Mouse (Mus musculus) stomach, embryonic 16.5 days (tissue): ENCODE measurements at regions not wholly inside any gene's neighbourhood (a gene's known extent, or its start where the extent isn't known, plus 50 kb on each side); places are given as distances from the start of the nearest gene placed in this dataset.

Source experiments
- ATAC-seq: fragments of 200-750 bp; cut with Nextera tagmentation; 2 replicates; pipeline ENCODE4 v1.8.0; 2017; ENCODE audit warnings: moderate number of reproducible peaks, moderate TSS enrichment; ENCODE audit not compliant: insufficient read depth, low FRiP score
- H3K27ac ChIP-seq: fragments of 300-500 bp; sonication (generic); 2 replicates; pipeline ENCODE4 v1.5.1; 2014; ENCODE audit warnings: low read length
- H3K27me3 ChIP-seq: fragments of 300-500 bp; sonication (generic); 2 replicates; pipeline ENCODE4 v1.6.1; 2014; ENCODE audit warnings: low read length, control low read depth, mixed read lengths; ENCODE audit not compliant: control insufficient read depth, insufficient read depth
- H3K36me3 ChIP-seq: fragments of 300-500 bp; sonication (generic); 2 replicates; pipeline ENCODE4 v1.6.1; 2014; ENCODE audit warnings: low read length; ENCODE audit not compliant: control insufficient read depth, insufficient read depth
- H3K4me1 ChIP-seq: fragments of 300-500 bp; sonication (generic); 2 replicates; pipeline ENCODE4 v1.6.1; 2014; ENCODE audit warnings: low read length, control low read depth, mixed read lengths; ENCODE audit not compliant: control insufficient read depth, insufficient read depth
- H3K4me2 ChIP-seq: fragments of 300-500 bp; sonication (generic); 2 replicates; pipeline ENCODE4 v1.6.1; 2014; ENCODE audit warnings: low read depth, low read length, mixed read lengths
- H3K4me3 ChIP-seq: fragments of 300-500 bp; sonication (generic); replicated peaks from 2 replicates; pipeline ENCODE4 v1.5.1; 2014; ENCODE audit warnings: mild to moderate bottlenecking, low read length
- H3K9ac ChIP-seq: fragments of 300-500 bp; sonication (generic); 2 replicates; pipeline ENCODE4 v1.6.1; 2014; ENCODE audit warnings: low read length
- H3K9me3 ChIP-seq: fragments of 300-500 bp; sonication (generic); replicated peaks from 2 replicates; pipeline ENCODE4 v1.6.1; 2016; ENCODE audit warnings: low read length, control low read depth; ENCODE audit not compliant: control insufficient read depth
- WGBS: fragments of 180-500 bp; shearing (Covaris S2); extraction: QIAGEN DNeasy Blood & Tissue Kit; methylation state at CpG from one replicate; pipeline ENCODE4 v1.1.7; 2014; 5-methylcytosine and 5-hydroxymethylcytosine counted together

DNA sequence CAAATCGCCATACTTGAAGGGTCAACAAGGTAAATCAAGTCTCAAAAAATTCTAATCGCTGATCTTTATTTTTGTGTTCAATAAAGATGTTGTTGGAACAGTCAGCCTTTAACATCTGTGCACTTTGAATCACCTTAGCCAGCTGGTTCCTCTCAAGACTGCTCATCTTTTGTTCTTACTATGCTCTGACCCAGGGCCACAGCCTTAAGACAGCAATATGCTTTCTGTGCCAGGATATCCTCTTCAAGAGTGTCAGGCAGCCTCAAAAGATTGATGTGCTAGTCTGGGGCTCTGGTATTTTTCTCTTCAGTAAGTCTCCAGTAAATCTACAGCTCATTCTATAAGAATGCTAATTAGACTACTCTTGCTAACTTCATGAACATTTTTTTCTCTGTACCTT, 199.9 kb downstream of the Dph6 start:
- Histone ChIP-seq H3K4me3 (no peak overlapping the region), H3K27ac (no peak overlapping the region), H3K4me1 (no peaks in the 10 kb centered on the region), H3K36me3 (no peaks in the 10 kb centered on the region), H3K4me2 (no peak overlapping the region), H3K9ac (no peak overlapping the region), H3K9me3 (no peaks in the 10 kb centered on the region), H3K27me3 (no peaks in the 10 kb centered on the region)
- 54% methylated on average over 2 of the region's 2 CpGs for WGBS
- ATAC-seq = no peak

GRCm38 (mm10) chr2:114450185-114450584, 204.6 kb downstream of the Dph6 start:
- WGBS = 70% methylated on average over 1 of the region's 1 CpGs
- no peak for ATAC-seq
- no peaks in the 10 kb centered on the region for H3K27me3 ChIP-seq

DNA sequence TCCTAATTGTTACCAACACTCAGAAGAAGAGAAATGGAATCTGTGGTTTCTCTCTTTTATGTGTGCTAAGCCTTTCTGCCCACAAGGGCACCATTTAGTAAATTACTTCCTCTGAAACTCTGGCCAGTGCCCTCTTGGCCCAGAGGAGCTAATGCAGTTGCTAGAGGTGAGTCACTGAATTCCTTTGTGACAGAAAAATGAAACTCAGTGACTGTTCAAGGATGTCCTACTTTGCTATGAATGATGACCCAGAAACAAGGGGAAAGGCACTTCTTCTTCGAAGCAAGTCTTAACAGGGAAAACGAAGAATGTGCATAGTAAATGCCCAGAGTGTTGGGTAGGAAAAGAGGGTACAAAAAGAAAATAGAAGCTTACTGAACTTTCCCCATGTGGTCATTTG, 211.0 kb downstream of the Dph6 start:
- H3K27ac ChIP-seq = no peak overlapping the region
- no peaks in the 10 kb centered on the region for H3K27me3 ChIP-seq
- WGBS = 60% methylated on average over 2 of the region's 2 CpGs
- H3K4me3 ChIP-seq = no peak overlapping the region
- ATAC-seq = no peak
- no peaks in the 10 kb centered on the region for H3K36me3 ChIP-seq
- H3K9me3 ChIP-seq = no peaks in the 10 kb centered on the region
- no peak overlapping the region for H3K4me2 ChIP-seq
- no peak overlapping the region for H3K9ac ChIP-seq
- peaks cover 7% of the 10 kb centered on the region for H3K4me1 ChIP-seq

More at GRCm38 (mm10) chr2:114450185-114450584, 204.6 kb downstream of the Dph6 start:
- Histone ChIP-seq H3K9me3 (no peaks in the 10 kb centered on the region), H3K27ac (no peak overlapping the region), H3K4me1 (no peaks in the 10 kb centered on the region), H3K4me2 (no peak overlapping the region), H3K9ac (no peak overlapping the region), H3K36me3 (no peaks in the 10 kb centered on the region), H3K4me3 (no peak overlapping the region)

- Histone ChIP-seq H3K36me3 (no peaks in the 10 kb centered on the region), H3K27me3 (no peaks in the 10 kb centered on the region), H3K9ac (no peak overlapping the region), H3K4me1 (peaks cover 7% of the 10 kb centered on the region), H3K9me3 (no peaks in the 10 kb centered on the region), H3K27ac (no peak overlapping the region), H3K4me2 (no peak overlapping the region), H3K4me3 (no peak overlapping the region)
- WGBS = 40% methylated on average over 6 of the region's 6 CpGs
- ATAC-seq = no peak; the same call in 1 of the 2 replicates
Observed at GRCm38 (mm10) chr2:114440943-114441342, 213.8 kb downstream of the Dph6 start.

DNA sequence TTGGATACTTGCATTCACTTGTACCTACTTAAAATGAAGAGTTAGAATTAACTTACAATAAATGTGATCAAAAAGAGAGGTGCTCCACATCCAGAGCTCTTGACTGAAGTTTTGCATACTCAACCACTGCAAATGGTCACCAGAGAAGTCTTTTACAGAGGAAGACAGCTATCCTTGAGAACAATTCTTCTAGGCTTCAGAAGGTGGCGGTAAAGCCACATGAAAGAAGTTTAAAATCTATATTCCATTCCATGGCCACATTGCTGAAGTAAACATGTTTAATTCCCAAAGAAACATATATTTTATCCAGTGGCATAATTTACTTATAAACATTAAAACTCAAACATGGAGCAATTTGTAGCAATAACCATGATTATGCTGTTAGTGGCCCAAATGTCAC, 215.1 kb downstream of the Dph6 start:
- no peak overlapping the region for H3K9ac ChIP-seq
- H3K9me3 ChIP-seq = no peaks in the 10 kb centered on the region
- H3K4me1 ChIP-seq = peaks cover 7% of the 10 kb centered on the region
- no peaks in the 10 kb centered on the region for H3K27me3 ChIP-seq
- no peak for ATAC-seq
- H3K36me3 ChIP-seq = no peaks in the 10 kb centered on the region
- no peak overlapping the region for H3K4me2 ChIP-seq
- 44% methylated on average over 1 of the region's 1 CpGs for WGBS
- H3K4me3 ChIP-seq = no peak overlapping the region
- no peak overlapping the region for H3K27ac ChIP-seq

GRCm38 (mm10) chr2:114438048-114438447, 216.7 kb downstream of the Dph6 start:
- Histone ChIP-seq H3K9ac (no peak overlapping the region), H3K9me3 (no peaks in the 10 kb centered on the region), H3K36me3 (no peaks in the 10 kb centered on the region), H3K27ac (no peak overlapping the region), H3K27me3 (no peaks in the 10 kb centered on the region), H3K4me2 (no peak overlapping the region), H3K4me3 (no peak overlapping the region), H3K4me1 (peaks cover 7% of the 10 kb centered on the region)
- ATAC-seq = no peak
- WGBS = 46% methylated on average over 3 of the region's 3 CpGs

DNA sequence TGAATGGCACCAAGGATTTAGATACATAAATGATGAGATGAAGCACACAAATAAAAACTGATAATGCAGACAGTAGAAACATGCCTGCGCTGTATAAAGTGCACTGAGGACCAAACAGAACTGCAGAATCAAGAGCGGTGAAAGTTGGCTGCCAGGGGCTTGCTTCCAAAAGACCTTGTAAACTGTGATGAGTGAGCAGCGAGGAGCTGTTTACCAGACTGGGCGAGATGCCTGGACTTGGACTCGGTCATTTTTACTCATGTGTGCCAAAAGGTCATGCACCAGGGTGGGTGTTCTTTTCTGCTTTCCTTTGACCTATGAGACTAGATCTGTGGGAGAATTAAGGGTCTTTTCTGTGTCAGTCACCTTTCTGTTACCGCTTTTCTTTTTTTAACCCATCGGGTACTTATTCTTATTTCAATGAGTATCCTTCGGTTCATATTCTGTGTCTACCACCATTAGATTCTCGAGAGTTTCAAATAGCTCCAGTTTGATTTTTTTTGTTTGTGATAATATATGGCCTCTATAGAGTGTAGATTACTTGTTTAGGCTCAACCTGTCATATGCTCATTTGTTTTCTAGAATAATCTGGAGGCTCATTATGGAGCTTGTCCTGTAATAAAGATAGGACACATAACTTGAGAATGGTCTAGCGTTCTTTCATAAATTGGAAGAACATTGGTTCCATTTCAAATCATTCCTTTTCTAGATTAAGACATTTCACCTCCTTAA, 226.3 kb upstream of the Zfp770 start:
- no peak for ATAC-seq
- Histone ChIP-seq H3K9ac (no peak overlapping the region), H3K27me3 (no peaks in the 10 kb centered on the region), H3K9me3 (no peaks in the 10 kb centered on the region), H3K36me3 (no peaks in the 10 kb centered on the region), H3K27ac (no peak overlapping the region), H3K4me1 (no peaks in the 10 kb centered on the region), H3K4me3 (no peak overlapping the region), H3K4me2 (no peak overlapping the region)
- WGBS = 70% methylated on average over 10 of the region's 10 CpGs

- H3K9me3 ChIP-seq = no peaks in the 10 kb centered on the region
- no peaks in the 10 kb centered on the region for H3K27me3 ChIP-seq
- H3K9ac ChIP-seq = no peak overlapping the region
- no peaks in the 10 kb centered on the region for H3K36me3 ChIP-seq
- H3K4me3 ChIP-seq = no peak overlapping the region
- no peak overlapping the region for H3K4me2 ChIP-seq
- ATAC-seq = no peak
- H3K4me1 ChIP-seq = no peaks in the 10 kb centered on the region
- WGBS = 70% methylated on average over 3 of the region's 3 CpGs
- no peak overlapping the region for H3K27ac ChIP-seq
Observed at GRCm38 (mm10) chr2:114419346-114419745, 218.1 kb upstream of the Zfp770 start.

DNA sequence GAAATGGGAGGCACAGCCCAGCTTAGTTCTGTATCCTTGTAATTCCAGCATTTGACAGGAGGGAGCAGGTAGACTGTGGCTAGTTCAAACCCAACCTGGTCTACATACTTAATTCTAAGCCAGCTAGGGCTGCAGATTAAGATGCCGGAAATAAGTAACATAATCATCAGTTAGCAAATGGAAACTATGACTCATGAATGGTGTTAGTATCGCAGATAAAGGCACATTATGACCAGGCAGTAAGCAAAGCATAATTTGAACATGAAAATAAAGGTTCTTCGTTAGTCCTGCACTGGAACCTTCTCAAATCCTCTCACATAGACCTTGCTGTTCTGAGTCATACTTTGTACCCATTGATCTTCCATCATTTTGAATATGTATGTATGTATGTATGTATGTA, 211.7 kb upstream of the Zfp770 start:
- Histone ChIP-seq H3K36me3 (no peaks in the 10 kb centered on the region), H3K27ac (no peak overlapping the region), H3K4me3 (no peak overlapping the region), H3K9me3 (no peaks in the 10 kb centered on the region), H3K27me3 (no peaks in the 10 kb centered on the region), H3K4me2 (no peak overlapping the region), H3K9ac (no peak overlapping the region), H3K4me1 (no peaks in the 10 kb centered on the region)
- no peak for ATAC-seq
- 86% methylated on average over 3 of the region's 3 CpGs for WGBS
